Mouse (Mus musculus) lung, embryonic 14.5 days (tissue): ENCODE results near the gene Anapc7. TPM values are rescaled to one million over a fixed set of nuclear protein-coding genes. Genes with fewer than 3 reads are reported as not detected.

Source experiments
- ATAC-seq: fragments of 200-750 bp; cut with Nextera tagmentation; 2 replicates; pipeline ENCODE4 v1.8.0; 2017; ENCODE audit warnings: mild to moderate bottlenecking, moderate TSS enrichment, moderate library complexity; ENCODE audit not compliant: insufficient read depth
- DNase-seq: peaks from one replicate; pipeline ENCODE4 v3.0.0-alpha.2; 2015
- H3K27ac ChIP-seq: fragments of 300-500 bp; sonication (generic); 2 replicates; pipeline ENCODE4 v1.5.1; 2014; ENCODE audit warnings: low read depth, mild to moderate bottlenecking, moderate library complexity
- H3K27me3 ChIP-seq: fragments of 300-500 bp; sonication (generic); 2 replicates; pipeline ENCODE4 v1.6.1; 2014; ENCODE audit warnings: low read length, control low read depth; ENCODE audit not compliant: insufficient read depth
- H3K36me3 ChIP-seq: fragments of 300-500 bp; sonication (generic); 2 replicates; pipeline ENCODE4 v1.6.1; 2014; ENCODE audit warnings: control low read depth; ENCODE audit not compliant: insufficient read depth
- H3K4me1 ChIP-seq: fragments of 300-500 bp; sonication (generic); 2 replicates; pipeline ENCODE4 v1.6.1; 2014; ENCODE audit warnings: antibody characterized with exemption, control low read depth; ENCODE audit not compliant: insufficient read depth
- H3K4me2 ChIP-seq: fragments of 300-500 bp; sonication (generic); 2 replicates; pipeline ENCODE4 v1.6.1; 2014; ENCODE audit warnings: mild to moderate bottlenecking
- H3K4me3 ChIP-seq: fragments of 300-500 bp; sonication (generic); 2 replicates; pipeline ENCODE4 v1.5.1; 2014; ENCODE audit warnings: low read depth, low read length
- H3K9ac ChIP-seq: fragments of 300-500 bp; sonication (generic); 2 replicates; pipeline ENCODE4 v1.6.1; 2014
- H3K9me3 ChIP-seq: fragments of 300-500 bp; sonication (generic); 2 replicates; pipeline ENCODE4 v1.6.1; 2016; ENCODE audit warnings: low read depth, low read length, control low read depth
- CTCF ChIP-seq: IDR thresholded peaks from 2 replicates; pipeline ENCODE4 v1.5.1; 2016; ENCODE audit warnings: antibody characterized with exemption, low read depth
- WGBS: fragments of 180-500 bp; shearing (Covaris S2); extraction: QIAGEN DNeasy Blood & Tissue Kit; methylation state at CpG from one replicate; pipeline ENCODE4 v1.1.7; 2014; 5-methylcytosine and 5-hydroxymethylcytosine counted together
- polyA plus RNA-seq: library from polyadenylated mRNA; unstranded; fragments of >200 nt; fragmentation: Nextera tagmentation; extraction: Ambion mirVana; gene quantifications from 2 replicates; pipeline ENCODE4 v1.2.1, GENCODE M21; 2014

Anapc7 gene
- polyA plus RNA-seq, 1 experiment from 2014 or later = 31.9 TPM

- 80% methylated on average over 2 of the region's 2 CpGs for WGBS
- no peak overlapping the region for H3K27ac ChIP-seq
- ATAC-seq (no peak), DNase-seq (no peak)
- peaks cover 94% of the 10 kb centered on the region for H3K36me3 ChIP-seq
- H3K9me3 ChIP-seq = no peaks in the 10 kb centered on the region
- H3K4me1 ChIP-seq = peaks cover 3% of the 10 kb centered on the region
- no peak overlapping the region for H3K4me3 ChIP-seq
- TF ChIP-seq CTCF = no peak
- no peak overlapping the region for H3K4me2 ChIP-seq
- H3K9ac ChIP-seq = no peak overlapping the region
- no peaks in the 10 kb centered on the region for H3K27me3 ChIP-seq
Observed at GRCm38 (mm10) chr5:122493035-122493434, 71.5 kb downstream of the Anapc7 start.

DNA sequence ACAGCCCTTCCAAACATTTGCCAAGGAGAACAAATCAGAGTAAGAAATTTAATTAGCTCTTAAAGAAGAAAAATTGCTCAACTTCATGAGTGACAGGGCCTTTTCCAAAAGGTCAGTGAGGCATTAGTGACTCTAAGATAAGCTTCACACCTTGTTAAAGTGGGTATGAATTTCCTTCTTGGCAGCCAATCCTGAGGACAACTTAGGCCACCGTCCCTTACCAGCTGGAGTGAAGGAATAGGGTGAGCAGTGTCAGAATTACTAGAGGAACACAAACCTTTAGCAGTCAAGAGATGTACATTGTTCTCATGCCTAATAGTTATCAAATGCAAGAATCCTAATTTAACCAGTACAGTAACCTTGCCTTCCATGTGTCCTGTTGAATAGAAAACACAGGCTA lies 73.0 kb downstream of the Anapc7 start:
- no peak for TF ChIP-seq CTCF
- no peak for DNase-seq
- no peak overlapping the region for H3K4me2 ChIP-seq
- ATAC-seq = no peak
- peaks cover 9% of the 10 kb centered on the region for H3K4me1 ChIP-seq
- H3K9me3 ChIP-seq = no peaks in the 10 kb centered on the region
- peaks cover 87% of the 10 kb centered on the region for H3K36me3 ChIP-seq
- no peaks in the 10 kb centered on the region for H3K27me3 ChIP-seq
- no peak overlapping the region for H3K9ac ChIP-seq
- 59% methylated on average over 1 of the region's 1 CpGs for WGBS
- H3K4me3 ChIP-seq = no peak overlapping the region
- no peak overlapping the region for H3K27ac ChIP-seq

Other genes starting within 250 kb of the Anapc7 start
- gene Hvcn1, start 214.9 kb upstream of the Anapc7 start, polyA plus RNA-seq = 6.1 and 8.2 TPM in 2 replicates
- 5.7 and 6.9 TPM in 2 replicates for gene Tctn1, start 157.2 kb upstream of the Anapc7 start, polyA plus RNA-seq
- 9.5 and 10.1 TPM in 2 replicates for gene Pptc7, start 137.3 kb upstream of the Anapc7 start, polyA plus RNA-seq
- gene Rad9b, start 67.5 kb upstream of the Anapc7 start, polyA plus RNA-seq = 5.3 and 6.4 TPM in 2 replicates
- 219 and 223 TPM in 2 replicates for gene Vps29, start 67.3 kb upstream of the Anapc7 start, polyA plus RNA-seq
- 72.1 and 75.5 TPM in 2 replicates for gene Gpn3, start 49.8 kb upstream of the Anapc7 start, polyA plus RNA-seq
- gene Fam216a, start 49.3 kb upstream of the Anapc7 start, polyA plus RNA-seq = 74.4 and 77.3 TPM in 2 replicates
- 45.7 and 48.7 TPM in 2 replicates for gene Arpc3, start 29.8 kb upstream of the Anapc7 start, polyA plus RNA-seq
- gene Atp2a2, start 80.5 kb downstream of the Anapc7 start, polyA plus RNA-seq = 43.8 and 45.5 TPM in 2 replicates
- gene Ift81, start 192.8 kb downstream of the Anapc7 start, polyA plus RNA-seq = 38.4 and 39.6 TPM in 2 replicates
- 1.3 and 2.7 TPM in 2 replicates for gene P2rx7, start 222.2 kb downstream of the Anapc7 start, polyA plus RNA-seq